Mouse (Mus musculus) frontal cortex, postnatal 14 days (tissue): Measurements from ENCODE around the gene Smyd1.

Source experiments
- DNase-seq, 2 experiments: peaks; one replicate each; pipeline ENCODE4 v3.0.0; 2022; ENCODE audit warnings: low spot score in 2 of 2

The Smyd1 gene

DNA sequence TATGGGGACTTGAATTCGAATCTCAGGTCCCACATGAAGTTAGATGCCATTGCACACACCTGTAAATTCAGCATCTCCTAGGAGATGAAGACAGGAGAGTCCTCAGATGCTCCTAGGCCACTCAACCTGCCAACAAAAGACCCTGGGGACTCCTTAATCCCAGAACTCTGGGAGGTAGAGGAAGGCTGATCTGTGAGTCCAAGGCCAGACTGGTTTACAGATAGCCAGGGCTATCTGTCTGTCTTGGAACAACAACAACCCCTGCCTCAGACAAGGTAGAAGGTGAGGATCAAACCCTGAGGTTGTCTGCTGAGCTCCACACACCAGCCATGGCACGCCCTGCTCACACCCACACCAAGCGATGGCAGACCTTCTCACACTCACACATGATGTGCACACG, 62.9 kb downstream of the Smyd1 start:
- DNase-seq, result no peak

DNA sequence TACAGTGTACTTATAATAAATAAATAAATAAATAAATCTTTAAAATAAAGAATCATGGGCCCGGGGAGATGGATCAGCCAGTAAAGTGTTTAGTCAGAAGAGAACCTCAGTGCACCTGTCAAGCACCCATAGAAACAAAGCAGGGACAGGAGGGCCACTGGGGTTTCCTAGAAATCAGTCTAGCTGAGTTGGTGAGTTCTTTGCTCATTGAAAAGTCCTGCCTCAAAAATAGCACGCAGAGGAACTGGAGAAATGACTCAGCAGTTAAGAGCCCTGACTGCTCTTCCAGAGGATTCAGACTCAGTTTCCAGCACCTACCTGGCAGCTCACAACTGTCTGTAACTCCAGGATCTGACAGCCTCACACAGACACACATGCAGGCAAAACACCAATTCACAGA, 63.5 kb downstream of the Smyd1 start:
- no peak for DNase-seq

DNA sequence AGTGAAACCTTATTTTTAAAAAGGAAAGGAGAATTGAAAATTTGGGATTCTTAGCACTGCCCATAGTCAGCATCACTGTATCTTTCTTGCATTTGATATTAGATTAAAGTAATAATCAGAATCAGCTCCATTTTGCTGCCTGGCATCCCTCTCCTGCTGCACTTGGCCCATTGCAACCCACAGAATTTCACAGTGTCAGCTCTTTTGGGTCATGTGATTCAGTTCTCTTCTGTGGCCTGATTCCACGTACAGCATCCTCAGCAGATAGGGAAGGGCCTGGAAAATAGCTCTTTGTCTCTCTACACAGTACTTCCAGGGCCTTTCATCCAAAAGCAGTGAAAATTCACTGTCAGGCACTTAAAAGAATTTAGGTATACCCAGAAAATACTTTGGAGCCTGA, 64.7 kb downstream of the Smyd1 start:
- no peak for DNase-seq

DNA sequence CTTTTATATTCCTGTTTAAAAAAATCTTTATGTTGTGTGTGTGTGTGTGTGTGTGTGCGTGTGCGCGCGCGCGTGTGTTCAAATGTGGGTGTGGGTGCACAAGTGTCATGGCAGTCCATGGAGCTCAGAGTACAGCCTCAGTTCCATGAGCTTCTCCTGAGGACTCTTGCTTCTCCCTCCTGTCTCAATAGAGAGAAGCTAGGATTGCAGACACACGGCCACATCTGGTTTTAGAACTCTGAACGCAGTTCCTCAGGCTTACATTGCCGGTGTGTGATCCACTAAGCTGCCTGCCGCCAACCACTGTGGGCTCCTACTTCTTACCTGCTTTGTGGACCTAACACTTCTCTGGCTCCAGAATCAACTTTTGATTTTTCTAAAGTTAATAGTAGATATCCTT, 65.9 kb downstream of the Smyd1 start:
- DNase-seq, result no peak

DNA sequence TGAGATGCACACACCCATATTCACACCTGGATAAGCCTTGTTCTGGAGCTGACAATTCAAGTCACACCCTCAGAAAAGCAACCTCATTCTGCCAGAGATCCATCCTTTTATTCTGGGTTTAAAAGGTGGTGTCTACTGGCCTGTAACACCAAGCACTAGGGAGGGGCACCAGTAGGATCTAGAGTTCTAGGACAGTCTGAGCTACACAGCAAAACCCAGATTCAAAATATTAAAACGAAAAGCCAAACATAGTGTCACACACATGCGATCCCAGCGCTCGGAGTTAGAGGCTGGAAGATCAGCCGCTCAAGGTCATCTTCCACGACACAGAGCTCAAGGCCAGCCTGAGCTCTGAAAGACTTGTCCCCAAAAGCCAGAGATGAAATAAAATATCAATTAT, 67.6 kb downstream of the Smyd1 start:
- DNase-seq, result no peak

DNA sequence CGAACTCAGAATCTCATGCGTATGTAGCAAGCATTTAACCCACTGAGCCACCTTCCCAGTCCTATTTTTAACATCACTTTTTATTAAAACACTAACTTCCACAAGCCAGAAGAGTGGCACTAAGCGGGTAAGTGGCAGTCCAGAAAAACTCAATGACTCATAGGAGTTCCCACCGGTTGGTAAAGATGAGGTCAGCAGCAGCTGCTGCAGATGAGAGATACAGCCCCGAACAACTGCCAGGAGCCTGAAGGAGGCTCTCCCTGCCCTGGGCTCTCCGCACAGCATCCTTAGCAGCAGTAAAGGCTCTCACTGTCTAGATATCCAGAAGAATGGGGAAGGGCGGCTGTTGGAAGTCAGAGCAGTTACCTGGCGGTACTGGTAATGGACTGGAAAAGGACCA, 71.1 kb downstream of the Smyd1 start:
- DNase-seq, result no peak

DNA sequence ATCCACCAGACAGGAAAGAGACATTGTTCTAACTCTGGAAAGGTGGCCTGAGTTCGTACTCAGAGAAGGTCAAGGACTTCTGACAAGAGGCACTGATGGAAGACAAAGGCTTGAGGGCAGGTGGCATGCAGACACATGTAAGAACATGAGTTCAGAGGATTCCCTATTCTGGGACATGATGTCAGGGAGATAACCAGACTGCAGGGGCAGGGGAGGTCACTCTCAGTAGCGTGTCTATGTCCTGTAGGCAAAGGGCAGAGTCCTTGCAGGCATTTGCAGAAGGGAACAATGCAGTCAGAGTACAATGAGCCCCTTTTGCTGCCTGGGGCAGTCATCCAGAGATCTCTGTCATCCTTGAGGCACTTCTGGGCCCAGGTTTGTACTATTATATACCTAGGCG, 72.4 kb downstream of the Smyd1 start:
- no peak for DNase-seq

DNA sequence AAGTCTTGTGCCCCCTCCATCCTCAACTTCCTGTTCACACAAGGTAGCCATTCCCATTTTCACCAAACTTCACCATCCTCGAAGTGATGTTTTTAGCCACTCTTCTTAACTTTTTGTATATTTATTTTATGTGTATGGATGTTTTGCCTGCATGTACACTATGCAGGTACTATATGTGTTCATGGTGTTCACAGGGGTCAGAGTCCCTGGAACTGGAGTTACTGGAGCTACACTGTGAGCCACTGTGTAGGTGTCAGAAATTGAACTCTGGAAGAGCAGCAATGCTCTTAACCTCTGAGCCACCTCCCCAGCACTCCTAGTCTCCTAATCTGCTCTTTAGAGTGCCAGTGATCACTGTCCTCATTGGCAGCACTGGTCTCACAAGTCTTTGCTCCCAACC, 73.6 kb downstream of the Smyd1 start:
- no peak for DNase-seq

DNA sequence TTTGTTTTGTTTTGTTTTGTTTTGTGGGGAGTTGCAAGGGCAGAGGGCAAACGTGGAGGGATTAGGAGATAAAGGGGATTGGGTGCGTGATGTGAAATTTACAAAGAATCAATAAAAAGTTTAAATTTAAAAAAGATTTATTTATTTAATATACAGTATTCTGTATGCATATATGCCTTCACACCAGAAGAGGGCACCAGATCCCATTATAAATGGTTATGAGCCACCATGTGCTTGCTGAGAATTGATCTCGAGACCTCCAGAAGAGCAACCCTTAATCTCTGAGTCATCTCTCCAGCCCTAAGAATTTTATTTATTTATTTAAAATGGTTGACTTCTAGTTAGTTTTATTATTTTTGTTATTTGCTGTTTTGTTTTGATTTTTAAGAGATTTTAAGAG, 78.8 kb downstream of the Smyd1 start:
- no peak for DNase-seq

DNA sequence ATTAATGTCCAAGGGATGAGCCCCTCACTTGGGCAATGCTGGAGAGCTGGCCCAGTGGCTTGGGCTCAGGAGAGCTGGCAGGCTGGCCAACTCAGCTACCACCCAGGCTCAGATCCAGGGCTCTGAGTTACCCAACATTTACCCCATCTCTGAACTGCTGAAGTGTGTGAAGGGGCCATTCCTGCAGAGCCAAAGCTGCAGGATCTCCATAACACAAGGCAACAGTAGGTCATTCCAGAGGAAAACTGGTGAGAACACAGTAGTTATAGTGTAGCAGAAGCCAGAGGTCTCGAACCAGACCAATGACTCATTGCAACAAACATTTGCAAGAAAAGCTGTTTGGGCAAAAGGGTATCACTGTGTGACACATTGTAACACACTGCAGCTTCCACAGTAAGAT, 79.2 kb downstream of the Smyd1 start:
- DNase-seq, result no peak

DNA sequence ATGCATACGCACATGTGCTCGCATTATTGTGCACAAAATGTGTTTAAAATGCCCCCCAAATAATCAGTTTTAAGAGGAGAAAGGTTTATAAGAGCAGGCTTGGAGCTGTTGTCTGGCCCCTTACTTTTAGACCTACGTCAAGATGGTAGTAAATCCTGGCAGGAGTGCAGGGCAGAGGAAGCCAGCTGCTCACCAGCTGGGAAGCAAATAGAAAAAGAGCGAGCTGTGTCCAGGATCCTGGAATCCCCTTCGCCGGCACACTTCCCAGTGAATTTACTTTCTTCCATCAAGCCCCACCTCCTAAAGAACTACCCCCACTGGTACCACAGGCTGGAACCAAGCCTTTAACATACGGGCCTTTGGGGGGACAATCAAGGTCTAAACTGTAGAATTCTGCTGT, 81.2 kb downstream of the Smyd1 start:
- DNase-seq, result no peak

DNA sequence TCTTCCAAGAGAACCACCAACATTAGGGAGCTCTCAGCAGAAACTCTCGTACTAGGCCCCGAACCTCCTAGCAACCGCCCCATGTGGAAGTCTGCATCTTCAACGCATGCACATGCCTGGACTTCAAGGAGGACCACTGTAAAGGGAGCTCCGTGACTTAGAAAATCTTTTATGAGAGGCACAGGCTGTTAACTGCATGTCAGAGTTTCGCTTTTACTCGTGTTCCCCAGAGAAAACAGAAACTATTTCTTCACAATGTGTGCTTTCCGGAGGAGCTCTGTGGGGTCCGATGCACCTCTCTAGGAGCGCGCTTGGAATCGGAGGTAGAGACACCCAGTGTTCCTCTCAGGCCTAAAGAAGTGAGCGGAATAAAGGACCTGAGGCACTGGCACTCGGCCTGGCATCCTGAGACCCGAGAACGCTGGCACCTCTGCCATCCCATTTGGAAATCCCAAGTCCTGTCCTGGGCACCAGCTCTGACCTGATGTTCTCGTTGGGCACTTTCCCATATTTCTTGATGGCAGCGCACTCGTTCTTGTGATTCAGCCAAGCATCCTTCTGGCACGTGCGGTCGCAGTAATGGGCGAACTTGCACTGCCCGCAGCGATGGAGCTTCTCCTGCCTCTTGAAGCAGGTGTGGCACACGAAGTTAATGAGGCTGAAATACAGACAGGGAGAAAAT, 82.8 kb downstream of the Smyd1 start:
- DNase-seq, result no peak

DNA sequence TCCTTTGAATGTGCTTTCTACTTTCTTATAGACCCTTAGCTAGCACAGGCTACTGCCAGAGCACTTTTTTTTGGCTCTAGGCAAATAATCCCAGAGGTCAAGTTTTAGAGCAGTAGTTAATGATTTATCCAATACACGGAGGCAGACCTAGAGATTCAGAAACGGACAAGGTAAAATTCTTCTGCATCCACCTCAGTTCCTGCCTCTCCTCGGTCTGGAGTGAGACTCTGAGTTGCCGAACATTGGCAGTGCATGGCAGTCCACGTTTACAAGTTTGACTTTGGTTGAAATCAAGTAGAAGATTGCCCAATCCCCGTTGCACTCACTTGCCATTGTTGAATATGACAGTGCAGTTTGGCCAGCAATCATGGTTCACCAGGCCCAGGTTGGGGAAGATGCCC, 85.0 kb downstream of the Smyd1 start:
- no peak for DNase-seq

DNA sequence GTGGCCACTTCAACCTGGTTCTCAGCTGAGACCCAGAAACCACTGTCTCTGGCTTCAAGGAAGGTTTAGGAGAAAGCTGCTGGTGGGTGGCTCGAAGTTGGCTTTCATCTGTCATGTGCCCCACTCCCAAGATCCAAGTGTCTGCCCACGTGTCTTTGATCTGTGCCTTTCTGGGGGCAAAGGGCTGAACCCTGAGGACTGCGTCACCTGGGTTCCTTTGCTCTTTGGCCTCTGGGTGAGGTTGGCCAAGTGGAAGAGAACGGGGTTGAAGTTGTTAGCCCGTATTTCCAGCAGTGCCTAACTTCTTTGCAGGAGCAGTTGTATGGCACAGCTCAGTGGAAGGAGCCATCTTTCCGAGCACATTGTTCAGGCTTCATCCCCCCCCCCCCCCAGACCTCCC, 85.5 kb downstream of the Smyd1 start:
- DNase-seq, result no peak

DNA sequence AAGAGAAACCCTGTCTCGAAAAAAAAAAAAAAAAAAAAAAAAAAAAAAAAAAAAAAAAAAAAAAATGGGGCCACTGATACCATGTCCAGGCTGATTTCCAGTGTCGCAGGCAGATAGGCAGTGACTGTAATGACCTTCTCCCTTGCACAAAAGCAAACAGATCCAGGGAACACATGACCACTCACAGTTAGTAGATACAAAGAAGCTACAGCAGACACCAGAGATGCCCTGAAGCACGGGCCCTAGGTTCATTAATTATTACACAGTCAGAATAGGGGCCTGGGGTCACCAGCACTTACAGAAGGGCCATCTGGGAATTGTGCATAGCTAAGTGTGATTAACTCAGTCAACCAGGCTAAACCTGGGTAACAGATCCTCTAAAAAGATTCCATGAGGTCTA, 86.1 kb downstream of the Smyd1 start:
- no peak for DNase-seq

DNA sequence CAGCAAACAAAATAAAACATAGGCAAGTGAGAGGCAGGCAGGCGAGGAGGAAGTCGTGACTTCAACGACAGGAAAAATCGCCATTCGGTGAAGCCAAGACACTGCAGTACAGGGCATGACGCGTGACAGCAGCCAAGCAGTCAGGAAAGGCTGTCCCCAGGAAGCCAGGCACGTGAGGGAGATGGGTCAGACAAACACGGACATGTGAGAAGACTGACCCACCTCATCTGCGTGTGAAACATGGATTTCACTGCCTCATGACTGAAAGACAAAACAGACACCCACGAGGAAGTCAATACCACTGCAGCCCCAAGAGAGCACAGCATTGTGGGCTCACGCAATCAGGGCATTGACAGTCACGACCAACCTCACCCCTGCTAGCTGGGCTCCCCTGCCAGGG, 86.9 kb downstream of the Smyd1 start:
- no peak for DNase-seq

DNA sequence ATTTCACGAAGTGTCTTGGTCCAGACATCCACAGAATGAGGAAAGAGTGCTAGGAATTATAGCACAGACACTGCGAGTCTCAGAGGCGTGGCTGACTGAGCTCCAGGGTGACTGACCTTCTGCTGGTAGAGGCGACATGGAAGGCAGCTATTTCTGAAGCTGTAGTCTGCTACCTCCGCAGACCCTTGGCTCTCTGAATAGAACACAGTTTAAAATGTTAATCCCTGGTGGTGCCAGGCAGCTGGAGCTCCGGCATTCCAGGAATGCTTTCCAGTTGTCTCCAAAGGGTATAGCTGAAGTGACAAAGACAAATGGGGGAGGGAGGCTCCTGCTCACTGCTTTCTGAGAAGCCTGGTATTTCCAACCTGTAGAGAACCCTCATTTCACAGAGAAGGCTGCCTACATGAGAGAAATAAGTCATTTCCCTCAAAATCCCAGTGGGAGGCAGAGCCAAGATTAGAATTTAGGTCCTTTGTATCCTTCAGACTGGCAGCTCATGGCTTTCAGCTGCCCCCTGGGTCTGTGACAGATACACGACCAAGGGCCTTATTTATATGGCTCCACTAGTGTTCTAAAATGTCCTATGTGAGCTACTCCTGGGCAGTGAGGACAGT, 94.8 kb downstream of the Smyd1 start:
- no peak for DNase-seq

DNA sequence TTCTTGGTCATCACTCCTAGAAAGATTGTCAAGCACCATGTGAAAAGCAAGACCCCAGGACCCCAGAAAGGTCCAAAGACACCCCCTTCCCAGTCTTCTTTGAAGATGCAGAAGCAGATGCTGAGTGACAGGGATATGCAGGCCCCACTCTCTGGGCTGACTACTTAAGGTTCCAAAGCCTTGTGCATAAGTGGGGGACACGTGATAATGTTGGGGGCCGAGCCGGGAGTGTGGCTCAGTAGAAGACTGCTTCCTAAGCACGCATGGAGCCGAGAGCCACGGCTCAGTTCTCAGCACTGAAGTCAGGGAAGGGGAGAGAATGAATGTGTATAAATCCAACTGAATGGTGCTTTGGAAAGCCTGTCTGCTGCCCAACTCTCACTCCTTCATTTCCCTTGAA, 95.5 kb downstream of the Smyd1 start:
- no peak for DNase-seq

DNA sequence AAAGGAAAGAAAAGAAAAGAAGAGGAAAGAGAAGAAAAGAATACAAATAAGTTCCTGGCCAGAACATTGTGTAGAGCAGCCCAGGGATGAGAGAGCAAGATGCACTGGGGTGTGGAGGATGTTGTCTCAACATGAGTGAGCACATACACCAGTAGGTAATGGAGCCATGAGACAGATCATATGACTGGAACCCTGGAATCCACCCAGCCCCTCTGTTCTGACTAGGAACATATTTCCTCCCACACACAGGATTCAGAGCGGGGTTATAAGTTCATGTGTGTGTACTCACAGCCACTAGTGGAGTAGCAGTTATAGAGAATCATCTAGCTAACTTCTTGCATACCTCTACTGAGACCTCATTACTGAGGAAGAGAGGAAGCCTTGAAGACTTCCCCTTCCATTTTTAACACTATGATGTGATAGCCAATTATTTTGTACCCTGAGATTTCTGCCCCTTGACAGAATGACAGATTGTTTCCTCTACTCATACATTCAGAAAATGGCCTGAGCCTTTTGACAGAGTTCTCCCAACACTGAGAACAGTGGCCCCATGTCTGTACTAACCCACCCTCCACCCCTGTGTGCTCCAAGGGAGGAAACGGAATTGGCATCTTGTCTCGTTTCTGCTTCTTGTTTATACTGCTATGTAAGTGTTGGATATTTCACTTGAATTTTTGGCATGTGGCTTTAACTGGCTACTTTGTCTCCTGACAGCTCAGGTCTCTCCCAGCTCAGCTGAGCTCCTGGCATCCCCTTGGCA, 97.7 kb downstream of the Smyd1 start:
- no peak for DNase-seq

DNA sequence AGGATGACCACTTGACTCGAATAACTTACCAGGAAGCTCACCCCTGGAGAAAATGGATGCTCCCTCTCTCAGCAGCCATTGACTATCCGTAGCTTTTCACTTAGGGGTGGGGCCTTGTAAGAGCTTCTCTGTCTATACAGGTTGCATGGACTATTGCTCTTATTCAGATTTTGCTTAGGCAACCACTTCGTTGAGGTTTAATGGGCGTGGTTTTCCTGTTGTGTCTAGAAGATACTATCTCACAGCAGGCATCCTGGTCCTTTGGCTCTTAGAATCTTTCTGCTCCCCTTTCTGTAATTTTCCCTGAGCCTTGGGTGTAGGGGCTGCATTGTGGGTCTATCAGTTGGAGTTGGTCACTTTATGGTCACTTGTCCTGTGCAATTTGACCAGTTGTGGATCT, 100.5 kb downstream of the Smyd1 start:
- no peak for DNase-seq

DNA sequence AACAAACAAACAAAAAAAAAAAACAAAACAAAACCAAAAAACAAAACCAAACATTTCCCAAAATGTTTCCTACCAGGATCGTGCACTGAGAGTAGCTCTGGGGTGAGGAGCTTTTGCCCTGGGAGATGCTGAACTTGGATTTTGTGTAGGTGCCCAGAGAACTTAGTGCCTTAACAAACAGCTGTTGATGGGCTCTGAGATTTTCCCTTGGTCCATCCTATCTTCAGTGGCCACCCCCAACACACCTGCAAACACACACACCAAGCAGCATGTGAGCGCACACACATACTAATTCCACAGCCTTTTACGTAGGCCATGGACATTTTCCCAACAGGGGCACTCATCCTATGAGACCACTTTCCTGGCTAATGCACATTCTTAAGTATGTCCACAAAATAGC, 109.6 kb downstream of the Smyd1 start:
- no peak for DNase-seq

DNA sequence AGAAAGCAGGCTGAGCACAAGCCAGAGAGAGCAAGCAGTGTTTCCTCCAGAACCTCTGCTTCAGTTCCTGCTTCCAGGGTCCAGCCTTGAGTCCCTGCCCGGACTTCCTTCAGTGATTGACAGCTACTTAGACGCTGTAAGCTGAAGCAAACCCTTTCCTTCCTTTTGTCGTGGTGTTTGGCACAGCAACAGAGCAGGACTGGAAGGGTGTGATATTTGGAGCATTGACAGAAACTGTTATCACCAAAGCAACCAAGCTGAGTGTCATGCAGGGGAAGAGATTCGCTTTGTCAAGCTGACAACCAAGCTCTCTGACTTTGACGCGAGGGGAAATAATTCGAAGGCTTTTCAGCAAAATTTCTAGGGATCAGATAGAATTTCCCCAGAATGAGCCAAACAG, 110.1 kb downstream of the Smyd1 start:
- no peak for DNase-seq

DNA sequence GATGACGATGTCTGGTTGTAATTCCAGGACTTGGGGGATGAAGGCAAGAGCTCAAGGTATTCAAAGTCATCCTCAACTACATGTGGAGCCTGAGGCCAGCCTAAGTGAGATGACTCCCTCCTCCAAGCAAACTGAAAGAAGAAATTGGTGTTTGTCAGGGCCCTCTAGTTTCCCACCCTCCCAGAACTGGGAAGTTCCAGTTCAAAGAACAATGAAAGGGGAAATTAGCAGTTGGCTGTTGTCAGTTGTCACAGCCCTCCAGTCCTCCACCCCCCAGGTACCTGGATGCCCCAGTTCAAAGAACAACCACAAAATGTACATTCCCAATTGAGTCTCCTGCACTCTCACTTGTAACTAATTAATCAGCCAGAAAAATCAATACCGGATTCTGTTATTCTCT, 113.3 kb downstream of the Smyd1 start:
- DNase-seq, result no peak
